Mouse (Mus musculus): ENCODE data around the gene Ralgps1.

DNA sequence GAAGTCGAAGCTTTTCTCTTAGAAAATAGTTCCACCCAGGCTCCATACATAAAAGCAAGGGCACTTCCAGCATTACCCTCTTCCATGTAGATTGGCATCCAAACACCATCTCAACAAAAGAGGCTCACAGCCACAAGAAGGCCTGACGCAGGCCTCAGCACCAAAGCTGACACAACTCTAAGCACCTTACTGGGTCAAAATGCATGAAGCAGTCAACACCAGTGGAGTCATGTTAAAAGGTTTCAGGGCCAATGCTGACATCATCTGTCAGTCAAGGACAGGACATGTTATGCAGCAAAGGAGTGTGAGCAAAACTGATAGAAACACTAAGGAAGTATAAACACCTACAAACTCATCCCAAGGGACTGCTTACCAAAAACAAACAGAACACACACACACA, 50.3 kb downstream of the Ralgps1 start:
- TF ChIP-seq CTCF (IDR thresholded peaks at IDR 0.05; ENCODE audit: borderline replicate concordance, insufficient read depth, low read depth, low read length) (no peak), POLR2A (IDR thresholded peaks at IDR 0.05; ENCODE audit: borderline replicate concordance, insufficient read depth, low read length) (no peak)

All from cerebellum, adult 2 months (tissue).